Mouse (Mus musculus) lung, postnatal 0 days (tissue): ENCODE results near the gene Kynu.

Source experiments
- CTCF ChIP-seq: IDR thresholded peaks from 2 replicates; pipeline ENCODE4 v1.5.1; 2016; ENCODE audit warnings: antibody characterized with exemption, mild to moderate bottlenecking
- EP300 ChIP-seq: IDR thresholded peaks from 2 replicates; pipeline ENCODE4 v1.6.1; 2016; ENCODE audit warnings: antibody characterized with exemption, mild to moderate bottlenecking, control low read depth

DNA sequence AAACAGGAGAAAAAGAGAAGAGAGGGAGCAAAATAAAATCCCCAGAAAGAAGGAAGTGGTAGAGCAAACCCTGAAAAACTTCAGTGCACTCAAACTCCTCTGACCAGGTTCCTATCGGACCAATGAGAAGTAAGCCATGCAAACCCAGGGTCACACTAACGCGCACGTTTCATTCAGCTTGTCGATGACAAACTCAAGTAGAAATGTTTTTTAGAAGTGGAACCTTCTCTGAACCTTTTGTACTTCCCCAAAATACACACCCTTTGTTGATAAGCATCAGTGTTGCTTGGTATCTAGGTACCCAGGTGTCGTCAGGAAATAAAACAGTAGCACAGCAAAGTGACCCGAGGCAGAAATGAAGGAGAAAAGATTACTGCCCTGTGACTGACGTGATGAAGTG is 172.6 kb downstream of the Kynu start:
- no peak for TF ChIP-seq CTCF
- no peak for TF ChIP-seq EP300
